9 mouse cellular contexts compared by ENCODE assay signal in genomic region chr11:86855639-86856425, GRCm38 (mm10). TPM values are rescaled to one million over a fixed set of nuclear protein-coding genes. Genes with fewer than 3 reads are reported as not detected.
DNase-seq lines count a peak whose midpoint lies in the region; TF ChIP-seq lines count a peak whose summit lies in the region.
"Had no signal": no experiment of that assay in that cellular context is flagged by ENCODE, and none has a peak within 500 bp of the region (broad histone marks: within the 10 kb centered on the region; RNA-seq: fewer than 3 reads in every experiment).

No protein-coding gene starts in this region.

- no peak for TF ChIP-seq POLR2A in brain, embryonic 14.5 days (IDR thresholded peaks at IDR 0.05; ENCODE audit: borderline replicate concordance, extremely low read depth, insufficient read depth, insufficient read length, poor library complexity, severe bottlenecking)

- peak; percentile 32 for DNase-seq in layer of hippocampus, adult 11-12 months (ENCODE audit: low spot score)
- DNase-seq in layer of hippocampus, adult 9-10 months (ENCODE audit: low spot score) = no peak
- peak; percentile 62 for DNase-seq in brain, embryonic 14.5 days (ENCODE audit: low read depth)
- peak; percentile 52 to 76 for DNase-seq in cerebellum, postnatal 14 days
- DNase-seq in left cerebral cortex, postnatal 36 days (ENCODE audit: low spot score in 2 of 2) = peak; percentile 43 to 49
- DNase-seq in thymus, postnatal 14 days = no peak
- no peak for DNase-seq in kidney, postnatal 10 days
- DNase-seq: gastrocnemius, postnatal 10 days; lung, postnatal 4 days had no signal

- intact Hi-C loops in left cerebral cortex, postnatal 36 days (cut with DNase I) = no loop called here

- TF ChIP-seq CTCF in brain, embryonic 14.5 days (IDR thresholded peaks at IDR 0.05; ENCODE audit: borderline replicate concordance, extremely low read depth, insufficient read depth, insufficient read length) = no peak

RNA-seq across cellular contexts. Expression of gene Dhx40, which starts 48.3 kb away (rescaled TPM):
- polyA plus RNA-seq in brain, embryonic 14.5 days (2012; rRNA removed) = 16.9 and 18.6 TPM in 2 replicates
- 10 to 100 TPM; 16.2 to 18.3 TPM for total RNA-seq in left cerebral cortex, postnatal 36 days (2021)

Comparison
In these comparisons a context has a peak if more than half of its experiments do, and no peak if none do; other contexts are left out.
1. DNase-seq: peak in layer of hippocampus, adult 11-12 months (single experiment), brain, embryonic 14.5 days (single experiment), cerebellum, postnatal 14 days (2 of 2) and left cerebral cortex, postnatal 36 days (2 of 2); none in layer of hippocampus, adult 9-10 months (single experiment), thymus, postnatal 14 days (single experiment) and kidney, postnatal 10 days (single experiment).